Mouse (Mus musculus) MEL (cell line): ENCODE measurements at regions not wholly inside any gene's neighbourhood (a gene's known extent, or its start where the extent isn't known, plus 50 kb on each side); places are given as distances from the start of the nearest gene placed in this dataset.
"Not testable (repeated sequence)": the region's sequence is repeated elsewhere in the genome, so short reads cannot be mapped to it uniquely, and the experiment has no call there.

Experiments
- DNase-seq: peaks from one replicate; pipeline ENCODE4 v3.0.0; 2011; ENCODE audit warnings: low read depth, low spot score
- H3K27ac ChIP-seq: 2 replicates; pipeline ENCODE4 v1.5.1; 2012; ENCODE audit warnings: low read depth, mild to moderate bottlenecking, control low read depth, low read length, moderate library complexity; ENCODE audit not compliant: control insufficient read depth
- H3K27me3 ChIP-seq, 2 experiments: fragments of 150-350 bp in 1 of 2; sonication (generic) in 1 of 2; 2 replicates each; pipeline ENCODE4 v1.6.1; 2012; ENCODE audit warnings: low read length in 2 of 2, mild to moderate bottlenecking in 2 of 2, improper control_type of control experiment in 1 of 2, moderate library complexity in 1 of 2; ENCODE audit not compliant: insufficient read depth in 2 of 2, control insufficient read depth in 1 of 2
- H3K36me3 ChIP-seq, 2 experiments: 2 replicates each; pipeline ENCODE4 v1.6.1; 2012 to 2014; ENCODE audit warnings: low read length in 2 of 2, improper control_type of control experiment in 1 of 2, inconsistent platforms in 1 of 2, mild to moderate bottlenecking in 1 of 2; ENCODE audit not compliant: insufficient read depth in 2 of 2, control insufficient read depth in 1 of 2
- H3K4me1 ChIP-seq, 2 experiments: fragments of 150-350 bp in 1 of 2; sonication (generic) in 1 of 2; 2 replicates each; pipeline ENCODE4 v1.6.1; 2012; ENCODE audit warnings: low read length in 2 of 2, improper control_type of control experiment in 1 of 2, mild to moderate bottlenecking in 1 of 2; ENCODE audit not compliant: insufficient read depth in 2 of 2, control insufficient read depth in 1 of 2
- H3K4me3 ChIP-seq, 2 experiments: fragments of 150-350 bp in 1 of 2; sonication (generic) in 1 of 2; 2 replicates each; pipeline ENCODE4 v1.5.1; 2012; ENCODE audit warnings: low read depth in 2 of 2, low read length in 2 of 2, mild to moderate bottlenecking in 2 of 2, moderate library complexity in 2 of 2, control low read depth in 1 of 2, improper control_type of control experiment in 1 of 2; ENCODE audit not compliant: control insufficient read depth in 1 of 2, insufficient read depth in 1 of 2
- H3K79me2 ChIP-seq: 2 replicates; pipeline ENCODE4 v1.6.1; 2012; ENCODE audit warnings: mild to moderate bottlenecking, low read length, moderate library complexity; ENCODE audit not compliant: control insufficient read depth, poor library complexity, insufficient read depth
- H3K9ac ChIP-seq: 2 replicates; pipeline ENCODE4 v1.6.1; 2012; ENCODE audit warnings: low read depth, mild to moderate bottlenecking, control low read depth, low read length, moderate library complexity; ENCODE audit not compliant: control insufficient read depth, poor library complexity, severe bottlenecking
- H3K9me3 ChIP-seq: fragments of 150-350 bp; sonication (generic); replicated peaks from 2 replicates; pipeline ENCODE4 v1.6.1; 2012; ENCODE audit warnings: mild to moderate bottlenecking, low read length, improper control_type of control experiment, moderate library complexity; ENCODE audit not compliant: insufficient read depth
- BHLHE40 ChIP-seq: IDR thresholded peaks from 2 replicates; pipeline ENCODE4 v1.6.1; 2012; ENCODE audit warnings: low read depth, mild to moderate bottlenecking, inconsistent platforms, low read length, improper control_type of control experiment, borderline replicate concordance
- CTCF ChIP-seq, 3 experiments: IDR thresholded peaks in 2 of 3; conservative IDR thresholded peaks in 1 of 3; 2 replicates each; pipeline ENCODE4 v1.5.1; 2011 to 2012; ENCODE audit warnings: low read length in 3 of 3, low read depth in 2 of 3, mild to moderate bottlenecking in 2 of 3, improper control_type of control experiment in 1 of 3, inconsistent platforms in 1 of 3, mixed read lengths in 1 of 3, moderate library complexity in 1 of 3; ENCODE audit not compliant: control insufficient read depth in 1 of 3, insufficient read depth in 1 of 3, poor library complexity in 1 of 3, severe bottlenecking in 1 of 3
- GABPA ChIP-seq: IDR thresholded peaks from 2 replicates; pipeline ENCODE4 v1.6.1; 2012; ENCODE audit warnings: low read depth, mild to moderate bottlenecking, inconsistent platforms, low read length, improper control_type of control experiment, moderate library complexity
- KAT2A ChIP-seq: conservative IDR thresholded peaks from 2 replicates; pipeline ENCODE4 v1.6.1; 2012; ENCODE audit warnings: low read depth, low read length, improper control_type of control experiment, inconsistent platforms
- MAX ChIP-seq: IDR thresholded peaks from 2 replicates; pipeline ENCODE4 v1.6.1; 2011; ENCODE audit warnings: low read length, improper control_type of control experiment
- MYB ChIP-seq: IDR thresholded peaks from 2 replicates; pipeline ENCODE4 v1.6.1; 2011; ENCODE audit warnings: mild to moderate bottlenecking, low read depth, low read length, improper control_type of control experiment
- POLR2AphosphoS2 ChIP-seq: IDR thresholded peaks from 2 replicates; pipeline ENCODE4 v1.6.1; 2011; ENCODE audit warnings: low read length, improper control_type of control experiment
- POLR2AphosphoS5 ChIP-seq: IDR thresholded peaks from 2 replicates; pipeline ENCODE4 v1.6.1; 2012; ENCODE audit warnings: low read depth, borderline replicate concordance, mild to moderate bottlenecking, inconsistent platforms, low read length, moderate library complexity, mixed read lengths
- SIN3A ChIP-seq: IDR thresholded peaks from 2 replicates; pipeline ENCODE4 v1.6.1; 2012; ENCODE audit warnings: low read length, improper control_type of control experiment, inconsistent platforms
- TBP ChIP-seq: IDR thresholded peaks from 2 replicates; pipeline ENCODE4 v1.8.0; 2011; ENCODE audit warnings: low read depth, low read length, improper control_type of control experiment
- USF1 ChIP-seq: IDR thresholded peaks from 2 replicates; pipeline ENCODE4 v1.6.1; 2014; ENCODE audit warnings: low read depth, mild to moderate bottlenecking, inconsistent platforms, low read length, improper control_type of control experiment, moderate library complexity
- USF2 ChIP-seq, 2 experiments: IDR thresholded peaks; 2 replicates each; pipeline ENCODE4 v1.6.1; 2011 to 2012; ENCODE audit warnings: improper control_type of control experiment in 2 of 2, low read length in 2 of 2, borderline replicate concordance in 1 of 2, inconsistent platforms in 1 of 2, low read depth in 1 of 2, mild to moderate bottlenecking in 1 of 2; ENCODE audit not compliant: insufficient read depth in 1 of 2

GRCm38 (mm10) chr1:157872775-157873174, 366.2 kb downstream of the Sec16b start:
- Histone ChIP-seq H3K9me3 (no peaks in the 10 kb centered on the region), H3K9ac (no peak overlapping the region), H3K79me2 (no peaks in the 10 kb centered on the region), H3K4me1 (no peaks in the 10 kb centered on the region), H3K36me3 (no peaks in the 10 kb centered on the region), H3K27ac (no peak overlapping the region), H3K27me3 (no peaks in the 10 kb centered on the region), H3K4me3 (no peak overlapping the region)
- DNase-seq, result no peak
- TF ChIP-seq USF2 (IDR thresholded peaks at IDR 0.05; ENCODE audit: borderline replicate concordance in 1 of 2, insufficient read depth in 1 of 2, low read depth in 1 of 2, low read length in 2 of 2) (no peak), POLR2AphosphoS2 (no peak)

- Histone ChIP-seq H3K79me2 (no peaks in the 10 kb centered on the region), H3K9me3 (no peaks in the 10 kb centered on the region), H3K27me3 (no peaks in the 10 kb centered on the region), H3K9ac (no peak overlapping the region), H3K36me3 (no peaks in the 10 kb centered on the region), H3K27ac (no peak overlapping the region), H3K4me1 (no peaks in the 10 kb centered on the region), H3K4me3 (no peak overlapping the region)
- TF ChIP-seq KAT2A (no peak), TBP (no peak), USF1 (no peak), MYB (no peak)
- DNase-seq, result no peak
These were observed 368.5 kb downstream of the Sec16b start for GRCm38 (mm10) chr1:157875006-157875405.

DNA sequence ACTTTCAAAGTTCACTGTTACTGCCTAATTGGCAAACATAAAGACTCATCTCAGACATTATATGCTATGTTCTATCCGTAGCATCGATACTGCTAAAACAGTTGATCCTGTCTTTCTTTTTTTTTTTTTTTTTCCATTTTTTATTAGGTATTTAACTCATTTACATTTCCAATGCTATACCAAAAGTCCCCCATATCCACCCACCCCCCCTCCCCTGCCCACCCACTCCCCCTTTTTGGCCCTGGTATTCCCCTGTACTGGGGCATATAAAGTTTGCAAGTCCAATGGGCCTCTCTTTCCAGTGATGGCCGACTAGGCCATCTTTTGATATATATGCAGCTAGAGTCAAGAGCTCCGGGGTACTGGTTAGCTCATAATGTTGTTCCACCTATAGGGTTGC, 370.6 kb downstream of the Sec16b start:
- not testable (repeated sequence) for H3K4me3 ChIP-seq, H3K4me1 ChIP-seq, H3K27ac ChIP-seq, H3K9me3 ChIP-seq, H3K27me3 ChIP-seq, H3K79me2 ChIP-seq, DNase-seq, H3K9ac ChIP-seq, H3K36me3 ChIP-seq

DNA sequence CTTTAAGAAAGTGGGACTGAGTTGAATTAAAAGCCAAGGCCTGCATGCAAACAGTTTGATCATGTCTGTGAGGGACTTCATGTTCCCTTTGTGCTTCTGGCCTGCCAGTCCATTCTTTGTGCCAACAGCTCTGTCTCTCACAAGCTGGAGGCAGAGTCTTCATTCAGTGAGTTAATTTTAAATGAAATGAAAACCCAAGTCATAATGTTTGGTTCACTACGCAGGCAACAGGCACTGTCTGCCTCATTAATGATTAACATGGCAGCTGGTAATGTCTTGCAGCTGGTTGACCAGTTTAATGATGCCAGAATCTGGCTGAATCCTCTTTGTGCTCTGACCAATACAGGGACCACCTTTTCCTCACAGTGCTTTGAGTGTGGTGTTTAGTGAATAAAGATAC, 380.6 kb downstream of the Sec16b start:
- H3K36me3 ChIP-seq, result no peaks in the 10 kb centered on the region
- H3K27me3 ChIP-seq, result no peaks in the 10 kb centered on the region
- H3K9me3 ChIP-seq, result no peaks in the 10 kb centered on the region
- no peak for DNase-seq
- no peaks in the 10 kb centered on the region for H3K79me2 ChIP-seq
- H3K4me3 ChIP-seq, result no peak overlapping the region
- no peaks in the 10 kb centered on the region for H3K4me1 ChIP-seq
- no peak overlapping the region for H3K27ac ChIP-seq
- TF ChIP-seq BHLHE40, result no peak
- no peak for TF ChIP-seq GABPA
- TF ChIP-seq MYB, result no peak
- TF ChIP-seq CTCF (IDR thresholded peaks at IDR 0.05 in 2 of 3, conservative IDR thresholded peaks at IDR 0.05 in 1 of 3; ENCODE audit: control insufficient read depth in 1 of 3, insufficient read depth in 1 of 3, low read depth in 2 of 3, low read length in 3 of 3, poor library complexity in 1 of 3, severe bottlenecking in 1 of 3), result no peak
- no peak for TF ChIP-seq POLR2AphosphoS2
- TF ChIP-seq POLR2AphosphoS5, result no peak
- no peak for TF ChIP-seq MAX
- TF ChIP-seq SIN3A, result no peak
- TF ChIP-seq, all 39 proteins: peak for 0
- H3K9ac ChIP-seq, result no peak overlapping the region
